Comparison of ENCODE assay signal across 18 mouse cellular contexts in the genomic region with DNA sequence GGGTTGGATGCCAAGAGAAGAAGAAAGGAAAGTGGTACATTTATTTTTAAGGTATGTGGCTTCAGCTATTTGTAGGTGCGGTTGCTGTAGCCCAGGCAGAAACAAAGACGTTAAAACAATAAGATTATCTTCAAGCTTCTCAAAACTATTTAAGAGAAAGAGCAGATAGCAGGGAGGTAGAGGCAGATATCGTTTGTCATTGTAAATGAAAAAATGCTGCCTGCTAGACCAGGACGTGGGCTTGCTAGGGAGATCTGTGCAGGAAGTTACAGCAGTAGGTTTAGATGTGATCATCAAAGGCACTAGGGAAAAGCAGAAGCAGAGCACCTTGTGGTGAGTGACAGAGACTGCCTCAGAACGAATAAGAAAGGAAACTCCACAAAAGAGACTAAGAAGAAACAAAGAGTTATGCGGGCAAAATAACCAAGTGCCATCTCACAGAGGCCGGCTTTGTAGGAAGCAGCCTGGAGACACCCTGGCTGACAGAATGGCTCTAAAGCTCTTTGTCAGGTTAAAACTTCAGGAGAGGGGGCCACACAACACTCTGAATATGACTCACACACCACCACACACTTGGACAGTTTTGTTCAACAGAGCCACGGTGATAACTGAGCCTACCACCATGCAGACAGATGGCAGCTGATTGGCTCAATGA.
"Had no signal": no experiment of that assay in that cellular context is flagged by ENCODE, and none has a peak within 500 bp of the region (broad histone marks: within the 10 kb centered on the region; RNA-seq: fewer than 3 reads in every experiment).

No protein-coding gene starts in this region.

- H3K4me1 ChIP-seq: midbrain, embryonic 12.5 days; neural tube, embryonic 13.5 days; neural tube, embryonic 15.5 days had no signal

- H3K27me3 ChIP-seq: midbrain, embryonic 12.5 days; neural tube, embryonic 13.5 days; neural tube, embryonic 15.5 days had no signal

- H3K9me3 ChIP-seq: midbrain, embryonic 10.5 days; midbrain, embryonic 12.5 days; neural tube, embryonic 13.5 days; neural tube, embryonic 15.5 days had no signal

- ATAC-seq: midbrain, embryonic 16.5 days had no signal

- H3K4me2 ChIP-seq: lung, embryonic 14.5 days; midbrain, embryonic 12.5 days; neural tube, embryonic 13.5 days; neural tube, embryonic 15.5 days had no signal

- H3K9ac ChIP-seq: lung, embryonic 14.5 days; midbrain, embryonic 12.5 days; neural tube, embryonic 13.5 days; neural tube, embryonic 15.5 days had no signal

- H3K36me3 ChIP-seq: midbrain, embryonic 10.5 days; midbrain, embryonic 12.5 days; neural tube, embryonic 13.5 days; neural tube, embryonic 15.5 days had no signal

- H3K27ac ChIP-seq: midbrain, embryonic 10.5 days; midbrain, embryonic 12.5 days; neural tube, embryonic 13.5 days; neural tube, embryonic 15.5 days had no signal

- DNase-seq: lung, adult 18-20 months; lung, embryonic 14.5 days; lung, postnatal 10 days; lung, postnatal 4 days; midbrain, embryonic 14.5 days; retina, postnatal 1 day; right cerebral cortex, adult 18-20 months; right cerebral cortex, postnatal 25 days; right cerebral cortex, postnatal 4 days; spleen, adult 18-20 months; thymus, adult 18-20 months; thymus, postnatal 36 days had no signal

- H3K4me3 ChIP-seq: midbrain, embryonic 10.5 days; midbrain, embryonic 12.5 days; myocyte; neural tube, embryonic 13.5 days; neural tube, embryonic 15.5 days had no signal
